Mouse (Mus musculus) cerebellum, adult 11 months (tissue): ENCODE results near the gene Tmod3.
A peak's percentile ranks its signal among the peaks of the same experiment; 100 is the strongest.
"Not testable (repeated sequence)": the region's sequence is repeated elsewhere in the genome, so short reads cannot be mapped to it uniquely, and the experiment has no call there.

Experiments used
- DNase-seq: peaks from one replicate; pipeline ENCODE4 v3.0.0; 2022

Gene Tmod3

DNA sequence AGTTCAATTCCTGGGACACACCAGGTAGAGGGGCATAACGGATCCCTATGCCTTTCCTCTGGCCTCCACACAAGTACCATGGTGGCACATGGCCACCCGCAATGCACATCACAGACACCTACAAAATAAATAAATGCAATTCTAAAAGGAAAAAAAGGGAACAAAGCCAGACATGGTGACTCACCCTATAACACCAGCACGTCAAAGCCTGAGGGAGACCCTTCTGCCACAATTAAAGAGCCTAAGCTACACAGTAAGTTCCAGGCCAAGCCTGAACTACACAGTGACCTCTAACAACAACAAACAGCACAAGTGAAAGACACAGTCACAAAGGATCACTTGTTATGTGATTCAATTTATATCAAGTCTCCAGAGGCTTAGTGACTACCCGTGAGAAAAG is 5.7 kb downstream of the Tmod3 start:
- no peak for DNase-seq

DNA sequence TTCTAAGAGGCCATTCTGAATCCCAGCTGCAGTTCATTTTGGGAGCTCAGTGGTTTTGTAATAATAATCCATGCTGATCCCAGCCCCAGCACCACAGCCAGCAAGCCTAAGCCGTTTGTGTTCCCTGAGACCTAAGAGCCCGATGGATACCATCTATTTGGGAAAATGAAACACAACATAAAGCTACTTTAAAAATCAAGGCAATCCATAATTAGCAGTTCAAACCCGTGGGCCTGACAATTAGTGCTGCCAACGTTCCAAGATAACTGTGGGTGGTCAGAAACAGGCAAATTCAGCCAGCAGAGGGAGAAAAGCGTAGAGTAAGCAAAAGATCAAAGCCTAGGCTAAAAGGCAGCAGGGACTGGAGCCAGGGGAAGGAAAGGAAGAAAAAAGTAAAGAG is 8.1 kb downstream of the Tmod3 start:
- DNase-seq, result peak; percentile 31

DNA sequence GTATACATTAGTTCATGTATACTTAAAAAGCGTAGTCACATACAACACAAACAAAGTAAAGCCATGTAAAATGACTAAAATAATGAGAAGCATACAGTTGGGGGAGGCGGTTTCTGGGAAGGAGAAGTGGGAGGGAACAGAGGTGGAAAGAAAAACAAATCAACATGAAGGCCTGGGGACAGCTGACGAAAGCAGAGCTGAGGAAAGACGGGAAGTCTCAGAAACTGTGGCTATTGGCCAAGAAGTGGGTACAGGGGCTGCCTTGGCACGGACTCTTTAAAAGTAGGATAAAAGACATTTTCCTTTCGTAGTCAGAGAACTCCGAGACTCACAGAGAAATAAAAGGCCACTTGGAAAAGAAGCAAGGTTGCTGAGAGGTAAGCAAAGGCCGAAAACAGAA is 10.4 kb downstream of the Tmod3 start:
- no peak for DNase-seq

DNA sequence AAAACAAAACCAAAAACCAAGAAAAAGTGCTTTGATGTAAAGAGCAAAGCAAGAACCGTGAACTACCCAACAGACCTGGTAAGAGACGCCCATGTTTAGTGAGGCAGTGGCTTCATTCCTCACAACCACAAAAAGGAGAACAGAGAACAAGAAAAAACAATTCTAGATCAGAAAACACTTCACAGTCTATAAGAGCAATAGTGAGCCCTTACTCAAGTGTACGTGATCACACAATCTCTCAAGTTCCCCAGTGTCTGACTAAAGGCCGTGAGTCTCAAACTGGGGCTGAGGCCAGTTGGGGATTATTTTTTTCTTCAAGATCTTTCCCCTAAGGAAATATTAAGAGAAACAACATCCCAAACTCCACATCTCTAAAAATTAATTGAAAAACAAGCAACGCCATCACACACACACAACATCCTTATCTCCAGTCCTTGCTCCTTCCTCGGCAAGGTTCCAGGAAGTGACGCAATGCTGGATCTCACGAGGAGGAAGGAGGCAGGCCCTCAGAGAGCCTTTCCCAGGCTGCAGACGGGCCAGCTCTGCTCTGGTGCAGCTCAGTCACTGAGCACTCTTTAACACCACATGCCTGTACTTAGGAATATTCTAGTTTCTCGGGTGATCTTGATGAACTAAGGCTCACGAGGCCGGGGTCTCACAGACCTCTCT is 12.4 kb downstream of the Tmod3 start:
- DNase-seq, result peak; percentile 23

DNA sequence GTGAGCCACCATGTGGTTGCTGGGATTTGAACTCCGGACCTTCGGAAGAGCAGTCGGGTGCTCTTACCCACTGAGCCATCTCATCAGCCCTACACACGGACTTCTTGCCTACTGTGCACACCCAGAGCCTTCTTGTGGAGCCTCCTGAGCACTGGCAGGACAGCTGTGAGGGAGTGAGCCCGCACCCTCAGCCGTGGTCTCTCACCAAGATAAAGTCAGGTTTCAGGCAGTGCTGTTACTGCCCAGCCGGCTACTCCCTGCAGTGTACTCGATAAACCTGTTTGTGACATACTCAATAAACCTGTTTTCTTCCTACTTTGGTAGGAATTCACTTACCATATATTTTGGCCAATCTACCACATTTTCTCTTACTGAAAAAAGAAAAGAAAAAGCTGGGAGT is 13.9 kb downstream of the Tmod3 start:
- DNase-seq, result no peak

- no peak for DNase-seq
These were observed 18.0 kb downstream of the Tmod3 start for GRCm38 (mm10) chr9:75541497-75541896.

GRCm38 (mm10) chr9:75536422-75536821 is 23.0 kb downstream of the Tmod3 start:
- DNase-seq, result no peak

DNA sequence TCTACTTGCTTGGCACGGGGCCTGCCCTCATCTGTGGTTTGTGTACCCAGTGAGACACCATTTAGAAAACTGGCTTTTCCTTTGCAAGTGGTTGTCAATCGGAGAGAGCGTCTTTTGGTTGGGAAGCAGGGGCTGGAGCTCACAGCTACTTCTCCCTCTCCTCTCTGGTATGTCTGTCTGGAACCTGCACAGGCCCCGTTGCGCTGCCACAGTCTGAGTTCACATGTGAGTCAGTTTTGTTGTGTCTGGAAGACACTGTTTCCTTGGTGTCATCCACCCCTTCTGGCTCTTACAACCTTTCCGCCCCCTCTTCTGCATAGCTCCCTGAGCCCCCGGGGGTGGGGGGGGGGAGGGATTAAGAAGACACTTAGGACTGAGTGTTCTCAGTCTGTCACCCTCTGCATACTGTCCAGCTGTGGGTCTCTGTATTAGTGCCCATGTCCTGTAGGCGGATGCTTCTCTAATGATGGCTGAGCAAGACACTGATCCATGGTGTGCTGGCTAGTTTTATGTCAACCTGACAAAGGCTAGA is 25.0 kb downstream of the Tmod3 start:
- no peak for DNase-seq

- not testable (repeated sequence) for DNase-seq
These were observed 26.5 kb downstream of the Tmod3 start for GRCm38 (mm10) chr9:75532989-75533388.

DNA sequence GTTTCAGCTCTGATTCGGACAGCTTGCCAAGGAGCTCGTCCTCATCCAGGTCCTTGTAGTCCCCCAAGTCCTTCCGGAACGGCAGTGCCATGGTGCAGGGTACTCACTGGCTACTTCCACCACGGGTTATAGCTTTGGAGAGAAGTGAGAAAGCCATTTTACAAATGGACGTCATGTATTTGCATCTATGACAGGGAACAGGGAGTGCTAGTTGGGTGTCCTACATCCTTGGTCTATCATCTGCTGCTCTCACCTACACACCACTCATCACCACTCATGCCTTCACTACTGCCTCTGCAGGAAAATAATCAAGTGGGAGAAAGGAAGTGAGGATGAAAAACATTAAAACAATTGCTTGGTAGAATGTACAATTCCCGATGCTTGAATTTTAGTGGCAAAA is 27.0 kb downstream of the Tmod3 start:
- DNase-seq, result no peak

- no peak for DNase-seq
These were observed 30.1 kb downstream of the Tmod3 start for GRCm38 (mm10) chr9:75529358-75529757.

- no peak for DNase-seq
These were observed 31.4 kb downstream of the Tmod3 start for GRCm38 (mm10) chr9:75528096-75528495.

DNA sequence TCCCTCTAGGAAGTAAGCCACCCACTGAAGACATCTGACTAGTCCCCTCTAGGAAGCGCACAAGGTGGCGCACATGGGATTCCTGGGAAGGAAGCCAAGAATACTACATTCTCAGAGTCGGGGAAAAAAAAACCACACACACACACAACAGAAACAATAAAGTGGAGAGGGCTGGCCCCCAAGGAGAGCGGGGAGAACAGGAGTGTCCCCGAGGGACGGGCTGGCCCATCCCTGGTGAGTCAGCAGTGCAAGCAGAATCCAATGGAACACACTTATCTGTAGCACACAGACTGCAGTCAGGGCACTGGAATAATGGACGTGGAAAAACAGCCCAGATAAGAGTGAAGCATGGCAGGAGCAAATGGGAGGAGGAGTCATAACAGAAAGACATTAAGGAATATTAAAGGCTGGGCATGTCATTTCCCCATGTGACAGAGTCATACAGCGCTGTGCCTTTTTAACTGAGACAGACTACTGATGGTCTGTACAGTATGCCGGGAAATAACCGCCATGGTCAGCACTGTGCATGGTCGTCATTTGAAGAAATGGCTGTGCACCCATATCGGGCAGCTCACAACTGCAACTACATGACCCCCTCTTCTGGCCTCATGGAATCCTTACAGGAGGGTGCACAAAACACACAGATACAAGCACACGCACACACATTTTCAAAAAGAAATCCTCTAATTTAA is 31.9 kb downstream of the Tmod3 start:
- DNase-seq, result no peak

DNA sequence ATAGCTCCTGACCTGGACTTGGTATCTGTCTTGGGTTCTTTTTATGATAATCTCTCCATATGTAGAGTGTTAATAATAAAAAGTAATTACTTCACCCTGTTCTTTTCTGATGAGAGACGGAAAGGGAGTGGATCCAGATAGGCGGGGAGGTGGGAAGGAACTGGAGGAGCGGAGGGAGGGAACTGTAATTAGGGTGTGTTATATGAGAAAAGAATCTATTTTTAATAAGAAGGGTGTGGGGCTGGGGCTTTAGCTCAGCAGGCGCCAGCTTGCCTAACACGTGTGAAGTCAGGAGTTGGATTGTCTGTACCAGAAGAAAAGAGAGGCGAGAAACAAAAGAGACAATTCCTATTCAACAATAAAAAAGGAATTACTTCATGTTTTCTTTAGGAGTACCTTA is 35.8 kb downstream of the Tmod3 start:
- DNase-seq, result no peak

DNA sequence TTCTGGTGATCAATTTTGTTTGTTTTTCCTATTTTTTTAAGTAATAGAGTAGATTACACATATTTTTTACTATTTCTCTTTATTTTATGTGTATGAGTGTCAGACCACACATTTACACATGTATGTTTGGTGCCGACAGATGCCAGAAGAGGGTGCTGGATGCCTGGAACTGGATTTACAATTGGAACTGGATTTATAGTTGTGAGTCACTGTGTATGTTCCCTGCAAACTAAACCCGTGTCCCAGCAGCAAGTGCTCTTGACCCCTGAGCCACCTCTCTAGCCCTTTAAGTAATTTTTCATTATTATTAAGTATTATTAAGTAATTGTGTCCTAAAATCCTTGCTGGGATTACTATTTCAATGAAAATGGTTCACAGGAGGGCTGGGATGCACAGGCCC is 37.2 kb downstream of the Tmod3 start:
- DNase-seq, result no peak

- DNase-seq, result no peak
These were observed 37.7 kb downstream of the Tmod3 start for GRCm38 (mm10) chr9:75521788-75522187.

GRCm38 (mm10) chr9:75520940-75521339 is 38.5 kb downstream of the Tmod3 start:
- DNase-seq, result no peak

DNA sequence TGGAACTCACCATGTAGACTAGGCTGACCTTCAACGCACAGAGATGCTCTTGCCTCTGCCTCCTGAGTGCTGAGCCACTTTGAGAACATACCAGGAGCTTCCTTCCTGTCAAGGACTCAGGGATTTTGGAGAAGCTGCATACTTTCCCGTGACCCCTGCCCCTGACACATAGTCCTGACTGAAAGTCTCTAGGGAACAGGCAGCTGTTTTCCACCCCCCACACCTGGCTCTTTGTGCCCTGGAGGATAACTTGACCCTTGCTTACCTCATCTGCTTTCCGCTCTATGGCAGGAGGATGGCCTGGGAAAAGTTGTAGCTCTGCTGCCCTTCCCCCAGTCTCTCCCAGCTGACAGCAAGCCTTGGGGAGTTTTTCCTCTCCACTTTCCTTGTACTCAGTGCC is 41.7 kb downstream of the Tmod3 start:
- no peak for DNase-seq

DNA sequence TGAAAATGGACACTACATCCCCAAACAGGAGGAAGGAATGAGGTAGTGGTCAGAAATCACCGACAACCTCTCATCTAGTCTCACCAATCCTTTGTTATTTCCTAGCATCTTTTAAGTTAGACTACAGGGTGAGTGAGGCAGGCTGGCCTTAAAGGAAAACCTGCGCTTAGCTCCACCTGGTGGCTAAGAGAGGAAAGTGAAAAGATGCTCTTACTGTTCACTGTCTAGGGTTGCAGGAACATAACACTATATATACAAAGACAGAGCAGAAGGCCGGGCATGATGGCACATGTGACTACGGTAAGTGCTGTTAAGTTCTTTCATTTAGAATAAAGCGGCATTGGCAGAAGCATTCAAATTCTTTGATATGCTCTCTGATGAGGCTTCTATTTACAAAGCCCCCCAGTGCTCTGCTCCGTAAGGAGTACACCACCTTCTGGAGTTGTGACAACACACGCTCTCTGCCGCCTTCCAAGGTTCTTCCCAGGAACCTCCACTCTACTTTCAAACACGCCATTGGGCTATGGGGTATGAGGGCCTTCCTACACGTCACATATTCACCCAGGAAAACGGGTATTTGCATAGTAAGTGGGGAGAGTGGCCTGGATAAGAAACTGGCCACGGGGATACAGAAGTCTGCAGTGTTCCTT is 43.9 kb downstream of the Tmod3 start:
- DNase-seq, result peak; percentile 53

GRCm38 (mm10) chr9:75511236-75511939 is 48.1 kb downstream of the Tmod3 start:
- DNase-seq, result no peak

GRCm38 (mm10) chr9:75504311-75504710 is 55.1 kb downstream of the Tmod3 start:
- DNase-seq, result no peak

DNA sequence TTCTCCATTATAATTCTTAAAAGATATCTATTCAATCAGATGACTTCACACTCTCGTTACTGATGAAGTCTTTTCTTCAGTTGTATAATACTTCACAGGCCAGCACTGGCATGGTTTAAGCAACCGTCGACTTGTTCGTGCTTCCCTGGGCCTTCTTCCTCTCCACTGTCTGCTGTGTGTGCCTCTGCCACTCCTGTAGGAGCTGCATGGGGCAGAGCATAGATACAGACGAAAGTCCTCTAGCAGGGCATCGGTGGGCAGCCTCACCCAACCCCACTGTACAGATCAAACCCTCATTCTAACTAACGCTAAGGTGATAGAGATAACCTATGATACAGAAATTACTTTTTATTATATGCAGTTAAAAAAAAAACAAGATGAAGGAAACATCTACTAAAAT is 60.9 kb downstream of the Tmod3 start:
- DNase-seq, result no peak

GRCm38 (mm10) chr9:75495945-75496344 is 63.5 kb downstream of the Tmod3 start:
- DNase-seq, result no peak
